ENCODE assay signal across 10 mouse cellular contexts in the genomic region with DNA sequence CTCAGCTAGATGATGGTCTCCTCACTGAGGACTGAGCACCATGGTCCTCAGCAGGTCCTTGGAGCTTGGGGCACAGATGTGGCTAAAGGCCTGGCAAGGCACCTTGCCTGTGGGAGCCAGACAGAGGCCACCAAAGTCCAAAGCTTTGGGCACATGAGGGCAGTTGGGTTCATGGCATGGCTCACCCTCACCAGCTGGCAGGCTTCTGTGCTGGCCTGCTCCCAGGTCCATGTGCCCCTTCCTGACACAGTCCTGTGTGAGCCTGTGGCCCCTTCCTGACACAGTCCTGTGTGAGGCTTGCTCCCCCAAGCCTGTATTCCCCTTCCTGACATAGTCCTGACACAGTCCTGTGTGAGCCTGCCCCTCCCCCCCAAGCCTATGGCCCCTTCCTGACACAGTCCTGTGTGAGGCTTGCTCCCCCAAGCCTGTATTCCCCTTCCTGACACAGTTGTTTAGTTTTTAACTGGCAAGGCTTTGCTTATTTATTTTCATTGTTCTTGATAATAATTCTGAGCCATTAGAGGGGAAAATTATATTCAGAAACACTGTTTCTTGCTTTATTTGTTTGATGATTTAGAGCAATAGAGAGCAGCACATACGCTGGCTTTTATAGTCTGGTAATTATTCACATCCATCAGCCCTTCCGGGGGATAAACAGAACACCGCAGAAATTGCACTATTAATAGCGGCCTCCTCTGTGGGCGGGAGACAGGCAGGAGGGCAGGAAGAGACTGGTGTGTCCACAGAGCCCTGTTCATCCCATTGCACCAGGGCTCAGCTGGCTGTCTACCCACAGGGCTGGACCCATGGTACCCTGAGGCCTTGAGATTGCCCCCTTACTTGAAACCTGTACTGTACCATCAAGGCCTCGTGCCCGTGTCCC. TPM values are rescaled to one million over a fixed set of nuclear protein-coding genes. Genes with fewer than 3 reads are reported as not detected.
A peak's percentile ranks its signal among the peaks of the same experiment; 100 is the strongest.
DNase-seq lines count a peak whose midpoint lies in the region; ATAC-seq and TF ChIP-seq lines count a peak whose summit lies in the region.
"Had no signal": no experiment of that assay in that cellular context is flagged by ENCODE, and none has a peak within 500 bp of the region (broad histone marks: within the 10 kb centered on the region; RNA-seq: fewer than 3 reads in every experiment).

No protein-coding gene starts in this region.

- no peaks in the 10 kb centered on the region for H3K9me3 ChIP-seq in kidney, postnatal 0 days (replicated peaks; ENCODE audit: low read length)
- no peaks in the 10 kb centered on the region for H3K9me3 ChIP-seq in embryonic facial prominence, embryonic 12.5 days
- no peaks in the 10 kb centered on the region for H3K9me3 ChIP-seq in hindbrain, embryonic 10.5 days
- H3K9me3 ChIP-seq in midbrain, embryonic 13.5 days, result no peaks in the 10 kb centered on the region

- no peaks in the 10 kb centered on the region for H3K27me3 ChIP-seq in kidney, postnatal 0 days (ENCODE audit: insufficient read depth, low read length)
- H3K27me3 ChIP-seq in embryonic facial prominence, embryonic 12.5 days, result no peaks in the 10 kb centered on the region
- no peaks in the 10 kb centered on the region for H3K27me3 ChIP-seq in hindbrain, embryonic 10.5 days (ENCODE audit: insufficient read depth, poor library complexity, severe bottlenecking)
- no peaks in the 10 kb centered on the region for H3K27me3 ChIP-seq in midbrain, embryonic 13.5 days

- peak overlapping the region; percentile 3; the same call in 1 of the 2 replicates for H3K9ac ChIP-seq in kidney, postnatal 0 days (ENCODE audit: low read depth, low read length)
- H3K9ac ChIP-seq in embryonic facial prominence, embryonic 12.5 days, result no peak overlapping the region
- H3K9ac ChIP-seq in midbrain, embryonic 13.5 days (replicated peaks), result no peak overlapping the region

- ATAC-seq in kidney, postnatal 0 days (replicated peaks; ENCODE audit: low FRiP score, low read depth), result no peak; the same call in 1 of the 2 replicates
- ATAC-seq in embryonic facial prominence, embryonic 12.5 days (ENCODE audit: insufficient number of reproducible peaks, insufficient read depth, low FRiP score, low TSS enrichment), result no peak
- peak; percentile 49 for ATAC-seq in midbrain, embryonic 13.5 days

- peaks cover 21% of the 10 kb centered on the region; the same call in 1 of the 2 replicates for H3K36me3 ChIP-seq in kidney, postnatal 0 days (ENCODE audit: insufficient read depth, low read length)
- peaks cover 73% of the 10 kb centered on the region for H3K36me3 ChIP-seq in embryonic facial prominence, embryonic 12.5 days
- peaks cover 96% of the 10 kb centered on the region for H3K36me3 ChIP-seq in hindbrain, embryonic 10.5 days
- peaks cover 79% of the 10 kb centered on the region for H3K36me3 ChIP-seq in midbrain, embryonic 13.5 days

- no peak for TF ChIP-seq CTCF in kidney, postnatal 0 days (IDR thresholded peaks at IDR 0.05; ENCODE audit: low read depth)

- peaks cover 12% of the 10 kb centered on the region for H3K4me1 ChIP-seq in kidney, postnatal 0 days (replicated peaks; ENCODE audit: insufficient read depth, low read length)
- no peaks in the 10 kb centered on the region for H3K4me1 ChIP-seq in embryonic facial prominence, embryonic 12.5 days
- H3K4me1 ChIP-seq in hindbrain, embryonic 10.5 days (replicated peaks), result peaks cover 8% of the 10 kb centered on the region; the same call in 1 of the 2 replicates
- H3K4me1 ChIP-seq in midbrain, embryonic 13.5 days (replicated peaks), result peaks cover 60% of the 10 kb centered on the region

- peak; percentile 70 for DNase-seq in kidney, postnatal 0 days (ENCODE audit: low spot score)
- no peak for DNase-seq in kidney, adult 8-10 months
- DNase-seq in hindbrain, embryonic 10.5 days (ENCODE audit: low spot score), result no peak
- no peak for DNase-seq in thymus, postnatal 14 days
- no peak for DNase-seq in left cerebral cortex, postnatal 36 days (ENCODE audit: low spot score in 2 of 2)
- no peak for DNase-seq in retina, postnatal 1 day
- DNase-seq: cerebellum, adult 9-11 months had no signal

- no peak overlapping the region for H3K4me3 ChIP-seq in kidney, postnatal 0 days (replicated peaks; ENCODE audit: low read depth, low read length)
- no peak overlapping the region for H3K4me3 ChIP-seq in embryonic facial prominence, embryonic 12.5 days
- H3K4me3 ChIP-seq in hindbrain, embryonic 10.5 days, result no peak overlapping the region
- no peak overlapping the region for H3K4me3 ChIP-seq in midbrain, embryonic 13.5 days (replicated peaks)

- intact Hi-C loops in left cerebral cortex, postnatal 36 days (cut with DNase I), result no loop called here

- 0 out of 2 replicates have a peak overlapping the region, but pooled peaks have one; percentile 6 for H3K27ac ChIP-seq in kidney, postnatal 0 days
- peak overlapping the region; percentile 26; the same call in 1 of the 2 replicates for H3K27ac ChIP-seq in embryonic facial prominence, embryonic 12.5 days
- H3K27ac ChIP-seq in hindbrain, embryonic 10.5 days, result 0 out of 2 replicates have a peak overlapping the region, but pooled peaks have one; percentile 17
- peak overlapping the region; percentile 79 for H3K27ac ChIP-seq in midbrain, embryonic 13.5 days
- H3K27ac ChIP-seq: macrophage had no signal

- WGBS in kidney, postnatal 0 days, result 32% methylated on average over 7 of the region's 7 CpGs
- WGBS in embryonic facial prominence, embryonic 12.5 days, result 82% methylated on average over 7 of the region's 7 CpGs
- 87% methylated on average over 7 of the region's 7 CpGs for WGBS in hindbrain, embryonic 10.5 days
- 67% methylated on average over 7 of the region's 7 CpGs for WGBS in midbrain, embryonic 13.5 days

- no peak overlapping the region for H3K4me2 ChIP-seq in kidney, postnatal 0 days (ENCODE audit: low read length)
- H3K4me2 ChIP-seq in embryonic facial prominence, embryonic 12.5 days (replicated peaks), result no peak overlapping the region
- no peak overlapping the region for H3K4me2 ChIP-seq in midbrain, embryonic 13.5 days (replicated peaks)

RNA-seq across cellular contexts. Expression of a gene that starts 40.2 kb away (rescaled TPM):
- 22.4 and 23.1 TPM in 2 replicates for polyA plus RNA-seq in kidney, postnatal 0 days (2015; fragmentation: Nextera tagmentation; extraction: Ambion mirVana)
- 54.6 and 58.8 TPM in 2 replicates for polyA plus RNA-seq in embryonic facial prominence, embryonic 12.5 days (2016; fragmentation: Nextera tagmentation; extraction: Ambion mirVana)
- polyA plus RNA-seq in hindbrain, embryonic 10.5 days (2016; fragmentation: Nextera tagmentation; extraction: Ambion mirVana), result 51.5 and 65.8 TPM in 2 replicates
- 62.1 and 77.3 TPM in 2 replicates for polyA plus RNA-seq in midbrain, embryonic 13.5 days (2015; fragmentation: Nextera tagmentation; extraction: Ambion mirVana)
- total RNA-seq in left cerebral cortex, postnatal 36 days (2021), result 10 to 100 TPM; 64.4 to 78.3 TPM

Comparison
In these comparisons a context has a peak if more than half of its experiments do, and no peak if none do; other contexts are left out.
1. H3K27ac ChIP-seq: peak in every context shown above with its lines; median percentile 79 in midbrain, embryonic 13.5 days; 26 in embryonic facial prominence, embryonic 12.5 days; 17 in hindbrain, embryonic 10.5 days; 6 in kidney, postnatal 0 days.